Mouse (Mus musculus) kidney, embryonic 16.5 days (tissue): ENCODE measurements around the gene Micu1. TPM values are rescaled to one million over a fixed set of nuclear protein-coding genes. Genes with fewer than 3 reads are reported as not detected.
A peak's percentile ranks its signal among the peaks of the same experiment; 100 is the strongest.

Experiments used
- ATAC-seq: fragments of 200-750 bp; cut with Nextera tagmentation; 2 replicates; pipeline ENCODE4 v1.8.0; 2017; ENCODE audit warnings: moderate TSS enrichment; ENCODE audit not compliant: low FRiP score, low TSS enrichment
- H3K27ac ChIP-seq: fragments of 300-500 bp; sonication (generic); 2 replicates; pipeline ENCODE4 v1.5.1; 2014; ENCODE audit warnings: low read length
- H3K27me3 ChIP-seq: fragments of 300-500 bp; sonication (generic); 2 replicates; pipeline ENCODE4 v1.6.1; 2014; ENCODE audit warnings: low read length, control low read depth, mixed read lengths; ENCODE audit not compliant: insufficient read depth
- H3K36me3 ChIP-seq: fragments of 300-500 bp; sonication (generic); 2 replicates; pipeline ENCODE4 v1.6.1; 2014; ENCODE audit warnings: low read length, control low read depth, mixed read lengths; ENCODE audit not compliant: insufficient read depth
- H3K4me1 ChIP-seq: fragments of 300-500 bp; sonication (generic); 2 replicates; pipeline ENCODE4 v1.6.1; 2014; ENCODE audit warnings: low read length, control low read depth, mixed read lengths; ENCODE audit not compliant: insufficient read depth
- H3K4me2 ChIP-seq: fragments of 300-500 bp; sonication (generic); replicated peaks from 2 replicates; pipeline ENCODE4 v1.6.1; 2014; ENCODE audit warnings: low read depth, low read length
- H3K4me3 ChIP-seq: fragments of 300-500 bp; sonication (generic); 2 replicates; pipeline ENCODE4 v1.5.1; 2014; ENCODE audit warnings: mild to moderate bottlenecking, low read length
- H3K9ac ChIP-seq: fragments of 300-500 bp; sonication (generic); replicated peaks from 2 replicates; pipeline ENCODE4 v1.6.1; 2014; ENCODE audit warnings: low read length
- H3K9me3 ChIP-seq: fragments of 300-500 bp; sonication (generic); 2 replicates; pipeline ENCODE4 v1.6.1; 2016; ENCODE audit warnings: low read length, control low read depth
- WGBS: fragments of 180-500 bp; shearing (Covaris S2); extraction: QIAGEN DNeasy Blood & Tissue Kit; methylation state at CpG from one replicate; pipeline ENCODE4 v1.1.7; 2014; 5-methylcytosine and 5-hydroxymethylcytosine counted together
- polyA plus RNA-seq: library from polyadenylated mRNA; unstranded; fragments of >200 nt; fragmentation: Nextera tagmentation; extraction: Ambion mirVana; gene quantifications from 2 replicates; pipeline ENCODE4 v1.2.1, GENCODE M21; 2015

The Micu1 gene
- polyA plus RNA-seq, 1 experiment from 2014 or later, result 86.2 TPM

GRCm38 (mm10) chr10:59911091-59911490, 208.8 kb downstream of the Micu1 start:
- no peak for ATAC-seq

GRCm38 (mm10) chr10:59911561-59912198, 209.4 kb downstream of the Micu1 start:
- Histone ChIP-seq H3K9me3 (no peaks in the 10 kb centered on the region), H3K27ac (peak overlapping the region; percentile 73), H3K27me3 (no peaks in the 10 kb centered on the region), H3K4me1 (peaks cover 59% of the 10 kb centered on the region), H3K4me3 (peak overlapping the region; percentile 19; the same call in 1 of the 2 replicates), H3K9ac (peak overlapping the region; percentile 53), H3K4me2 (peak overlapping the region; percentile 51), H3K36me3 (no peaks in the 10 kb centered on the region)
- 0 out of 2 replicates have a peak, but pooled peaks have one; percentile 16 for ATAC-seq
- 5% methylated on average over 25 of the region's 25 CpGs for WGBS

More at GRCm38 (mm10) chr10:59911091-59911490, 208.8 kb downstream of the Micu1 start:
- Histone ChIP-seq H3K9ac (peak overlapping the region; percentile 53; the same call in 1 of the 2 replicates), H3K4me3 (no peak overlapping the region; the same call in 1 of the 2 replicates), H3K27me3 (no peaks in the 10 kb centered on the region), H3K4me1 (peaks cover 53% of the 10 kb centered on the region), H3K9me3 (no peaks in the 10 kb centered on the region), H3K4me2 (peak overlapping the region; percentile 51), H3K36me3 (no peaks in the 10 kb centered on the region), H3K27ac (peak overlapping the region; percentile 73)
- WGBS, result 19% methylated on average over 6 of the region's 6 CpGs

Other genes with a start within 250 kb of the Micu1 start
- not detected in 2 replicates for gene Gm10322, start 86.4 kb upstream of the Micu1 start, polyA plus RNA-seq
- 34.7 and 37.2 TPM in 2 replicates for gene Mcu, start 85.8 kb upstream of the Micu1 start, polyA plus RNA-seq
- 30.1 and 32.9 TPM in 2 replicates for gene Dnajb12, start 177.1 kb downstream of the Micu1 start, polyA plus RNA-seq
- 30.6 and 31.9 TPM in 2 replicates for gene Ddit4, start 249.4 kb downstream of the Micu1 start, polyA plus RNA-seq